Mouse (Mus musculus): ENCODE results near the gene Abcc4. TPM values are rescaled to one million over a fixed set of nuclear protein-coding genes. Genes with fewer than 3 reads are reported as not detected.

Abcc4 gene
- polyA plus RNA-seq, 1 experiment from 2014 or later, result 4.7 TPM

DNA sequence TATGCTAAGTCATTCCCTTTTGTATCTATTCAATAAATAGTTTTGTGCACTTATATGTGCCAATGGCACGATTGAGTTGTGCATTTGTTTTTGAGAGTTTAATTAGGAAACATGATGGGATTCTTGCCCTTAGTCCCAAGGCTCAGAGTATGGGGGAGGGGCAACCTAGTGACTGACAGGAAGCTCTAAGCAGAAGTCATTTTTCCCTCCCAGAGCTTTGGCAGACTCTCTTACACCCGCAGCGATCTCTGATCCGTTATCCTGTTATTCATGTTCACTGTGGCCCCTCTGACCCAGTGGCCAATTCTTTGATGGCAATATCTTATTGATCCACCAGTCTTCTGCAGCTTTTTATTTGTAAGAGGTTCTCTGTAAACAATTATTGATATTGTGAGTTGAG lies 253.4 kb downstream of the Abcc4 start:
- no peak for DNase-seq (ENCODE audit: low spot score)
- peaks cover 6% of the 10 kb centered on the region for H3K4me1 ChIP-seq
- no peaks in the 10 kb centered on the region for H3K36me3 ChIP-seq
- H3K4me3 ChIP-seq, result no peak overlapping the region
- no peaks in the 10 kb centered on the region for H3K27me3 ChIP-seq (ENCODE audit: low read depth, poor library complexity, severe bottlenecking)
- H3K27ac ChIP-seq (replicated peaks), result no peak overlapping the region
- WGBS, result 71% methylated on average over 4 of the region's 4 CpGs
- H3K9me3 ChIP-seq (replicated peaks), result no peaks in the 10 kb centered on the region

DNA sequence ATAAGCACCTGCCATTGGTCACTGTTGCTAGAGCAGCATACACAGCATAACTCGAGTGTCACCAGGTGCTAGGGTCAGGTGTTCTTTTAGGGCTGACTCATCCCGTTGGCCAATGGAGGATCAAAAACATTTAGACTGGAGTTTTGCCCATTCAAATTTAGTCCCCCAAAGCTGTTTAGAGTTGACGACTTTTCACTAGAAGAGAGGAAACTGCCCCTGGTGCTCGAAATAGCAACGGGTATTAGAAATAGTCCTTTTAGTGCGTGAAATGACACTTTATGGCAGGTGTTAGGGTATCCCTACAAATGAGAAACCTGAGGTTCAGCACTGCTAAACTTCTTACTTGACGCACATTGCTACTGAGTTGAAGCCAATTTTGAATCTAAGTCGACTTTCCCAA lies 265.9 kb downstream of the Abcc4 start:
- Histone ChIP-seq H3K4me3 (no peak overlapping the region), H3K9me3 (replicated peaks) (no peaks in the 10 kb centered on the region), H3K27me3 (ENCODE audit: low read depth, poor library complexity, severe bottlenecking) (peaks cover 64% of the 10 kb centered on the region), H3K36me3 (no peaks in the 10 kb centered on the region), H3K27ac (replicated peaks) (no peak overlapping the region), H3K4me1 (peaks cover 33% of the 10 kb centered on the region)
- no peak for DNase-seq (ENCODE audit: low spot score)
- WGBS, result 89% methylated on average over 8 of the region's 8 CpGs

GRCm38 (mm10) chr14:118437156-118437931 lies 268.7 kb downstream of the Abcc4 start:
- no peaks in the 10 kb centered on the region for H3K9me3 ChIP-seq (replicated peaks)
- under 1% methylated on average over 36 of the region's 36 CpGs for WGBS
- peaks cover 79% of the 10 kb centered on the region for H3K27me3 ChIP-seq (ENCODE audit: low read depth, poor library complexity, severe bottlenecking)
- peaks cover 58% of the 10 kb centered on the region for H3K4me1 ChIP-seq
- H3K36me3 ChIP-seq, result no peaks in the 10 kb centered on the region
- peak overlapping the region; percentile 67 for H3K4me3 ChIP-seq
- peak; percentile 77 for DNase-seq (ENCODE audit: low spot score)
- peak overlapping the region; percentile 93 for H3K27ac ChIP-seq (replicated peaks)

GRCm38 (mm10) chr14:118436791-118437155 lies 269.2 kb downstream of the Abcc4 start:
- H3K36me3 ChIP-seq, result no peaks in the 10 kb centered on the region
- peak; percentile 85 for DNase-seq (ENCODE audit: low spot score)
- peaks cover 79% of the 10 kb centered on the region for H3K27me3 ChIP-seq (ENCODE audit: low read depth, poor library complexity, severe bottlenecking)
- H3K27ac ChIP-seq (replicated peaks), result peak overlapping the region; percentile 93
- H3K4me1 ChIP-seq, result peaks cover 58% of the 10 kb centered on the region
- WGBS, result 0% methylated on average over 31 of the region's 31 CpGs
- peak overlapping the region; percentile 67 for H3K4me3 ChIP-seq
- H3K9me3 ChIP-seq (replicated peaks), result no peaks in the 10 kb centered on the region

DNA sequence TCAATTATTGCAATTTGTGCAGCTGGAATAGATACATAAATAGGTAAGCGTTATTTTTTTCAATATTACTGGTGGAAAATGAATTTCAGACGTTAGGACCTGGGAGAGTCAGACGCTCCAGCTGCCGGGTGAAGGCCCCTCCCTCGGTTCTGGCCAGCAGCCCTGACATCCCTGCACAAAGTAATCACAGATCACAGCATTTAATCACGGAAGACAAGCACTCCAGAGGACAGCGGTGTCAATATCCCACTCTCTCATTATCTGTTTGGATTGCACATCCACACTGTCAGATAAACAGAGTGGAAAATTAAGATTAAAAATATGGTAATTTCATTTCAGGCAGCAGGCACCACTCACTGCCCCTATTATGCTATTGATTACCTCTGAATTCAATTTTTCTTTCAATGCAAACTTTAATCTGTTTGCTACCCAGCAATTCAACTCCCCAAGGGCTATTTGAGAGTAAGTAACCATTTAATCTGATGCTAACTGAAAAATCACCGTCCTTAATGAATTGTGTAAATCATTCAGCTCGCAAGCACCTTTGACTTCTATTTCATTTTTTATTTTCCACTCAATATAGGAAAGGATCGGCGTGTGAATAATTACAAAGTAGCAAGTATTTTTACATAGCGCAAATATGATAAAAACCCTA lies 270.2 kb downstream of the Abcc4 start:
- Histone ChIP-seq H3K9me3 (replicated peaks) (no peaks in the 10 kb centered on the region), H3K27ac (replicated peaks) (peak overlapping the region; percentile 93; the same call in 1 of the 2 replicates), H3K4me1 (peaks cover 58% of the 10 kb centered on the region), H3K36me3 (no peaks in the 10 kb centered on the region), H3K27me3 (ENCODE audit: low read depth, poor library complexity, severe bottlenecking) (peaks cover 77% of the 10 kb centered on the region), H3K4me3 (peak overlapping the region; percentile 67)
- WGBS, result 14% methylated on average over 12 of the region's 12 CpGs
- peak; percentile 43 for DNase-seq (ENCODE audit: low spot score)

GRCm38 (mm10) chr14:118434842-118435241 lies 271.2 kb downstream of the Abcc4 start:
- no peaks in the 10 kb centered on the region for H3K9me3 ChIP-seq (replicated peaks)
- peaks cover 74% of the 10 kb centered on the region for H3K27me3 ChIP-seq (ENCODE audit: low read depth, poor library complexity, severe bottlenecking)
- WGBS, result 61% methylated on average over 4 of the region's 4 CpGs
- DNase-seq (ENCODE audit: low spot score), result no peak
- no peaks in the 10 kb centered on the region for H3K36me3 ChIP-seq
- H3K4me3 ChIP-seq, result no peak overlapping the region
- peak overlapping the region; percentile 67 for H3K27ac ChIP-seq (replicated peaks)
- H3K4me1 ChIP-seq, result peaks cover 58% of the 10 kb centered on the region

GRCm38 (mm10) chr14:118433848-118434247 lies 272.2 kb downstream of the Abcc4 start:
- H3K36me3 ChIP-seq, result no peaks in the 10 kb centered on the region
- peak; percentile 24 for DNase-seq (ENCODE audit: low spot score)
- H3K9me3 ChIP-seq (replicated peaks), result no peaks in the 10 kb centered on the region
- peaks cover 64% of the 10 kb centered on the region for H3K27me3 ChIP-seq (ENCODE audit: low read depth, poor library complexity, severe bottlenecking)
- H3K27ac ChIP-seq (replicated peaks), result peak overlapping the region; percentile 67
- H3K4me1 ChIP-seq, result peaks cover 58% of the 10 kb centered on the region
- no peak overlapping the region for H3K4me3 ChIP-seq
- 14% methylated on average over 6 of the region's 6 CpGs for WGBS

Small RNA genes lying within 50 kb of the gene (microRNA-seq; reads per million reads assigned to microRNA genes)
- not detected for gene Mir6391

Other genes with a start within 250 kb of the Abcc4 start
- gene Cldn10, start 81.7 kb upstream of the Abcc4 start, polyA plus RNA-seq (2016; fragmentation: Nextera tagmentation; extraction: Ambion mirVana), result 0.99 and 1.4 TPM in 2 replicates
- 17.1 and 19.4 TPM in 2 replicates for gene Dzip1, start 219.2 kb upstream of the Abcc4 start, polyA plus RNA-seq (2016; fragmentation: Nextera tagmentation; extraction: Ambion mirVana)
- gene Dnajc3, start 231.8 kb upstream of the Abcc4 start, polyA plus RNA-seq (2016; fragmentation: Nextera tagmentation; extraction: Ambion mirVana), result 28.2 and 33.2 TPM in 2 replicates

Data from midbrain, embryonic 10.5 days (tissue).